7 mouse cellular contexts compared by ENCODE assay signal in genomic region chr5:100605828-100606229, GRCm38 (mm10). TPM values are rescaled to one million over a fixed set of nuclear protein-coding genes. Genes with fewer than 3 reads are reported as not detected.
DNase-seq lines count a peak whose midpoint lies in the region; ATAC-seq lines count a peak whose summit lies in the region.

No protein-coding gene starts in this region.

- 53% methylated on average over 9 of the region's 9 CpGs for WGBS in heart, embryonic 13.5 days

- no peaks in the 10 kb centered on the region for H3K9me3 ChIP-seq in heart, embryonic 13.5 days

- no peak overlapping the region for H3K4me3 ChIP-seq in heart, embryonic 13.5 days

- DNase-seq in urinary bladder, postnatal 14 days (ENCODE audit: low spot score) = peak; percentile 47
- DNase-seq in urinary bladder, adult 2 months (ENCODE audit: low spot score) = no peak
- peak; percentile 44 to 53 for DNase-seq in kidney, postnatal 36 days
- peak; percentile 35 for DNase-seq in testis, postnatal 14 days (ENCODE audit: low spot score)
- no peak for DNase-seq in left cerebral cortex, adult 11 months (ENCODE audit: low spot score)
- DNase-seq in left cerebral cortex, adult 9 months (ENCODE audit: low spot score in 2 of 2) = no peak

- no peaks in the 10 kb centered on the region for H3K27me3 ChIP-seq in heart, embryonic 13.5 days (replicated peaks)

- H3K36me3 ChIP-seq in heart, embryonic 13.5 days = no peaks in the 10 kb centered on the region

- ATAC-seq in heart, embryonic 13.5 days (ENCODE audit: extremely low read depth, insufficient number of reproducible peaks, low FRiP score, low TSS enrichment) = no peak

- H3K4me2 ChIP-seq in heart, embryonic 13.5 days = peak overlapping the region; percentile 38

- peaks cover 11% of the 10 kb centered on the region for H3K4me1 ChIP-seq in heart, embryonic 13.5 days

- H3K9ac ChIP-seq in heart, embryonic 13.5 days = no peak overlapping the region

- H3K27ac ChIP-seq in heart, embryonic 13.5 days (replicated peaks) = peak overlapping the region; percentile 15; the same call in 1 of the 2 replicates

RNA-seq across cellular contexts. Expression of gene Plac8, which starts 33.8 kb away (rescaled TPM):
- polyA plus RNA-seq in urinary bladder, adult 2 months (2012; rRNA removed) = 117 and 123 TPM in 2 replicates
- 5.7 and 5.8 TPM in 2 replicates for polyA plus RNA-seq in heart, embryonic 13.5 days (2015; fragmentation: Nextera tagmentation; extraction: Ambion mirVana)

Comparison
In these comparisons a context has a peak if more than half of its experiments do, and no peak if none do; other contexts are left out.
1. DNase-seq: peak in urinary bladder, postnatal 14 days (single experiment), kidney, postnatal 36 days (2 of 2) and testis, postnatal 14 days (single experiment); none in urinary bladder, adult 2 months (single experiment), left cerebral cortex, adult 11 months (single experiment) and left cerebral cortex, adult 9 months (0 of 2).
2. RNA of gene Plac8, which starts 33.8 kb away (polyA plus RNA-seq): 117 to 123 TPM in urinary bladder, adult 2 months; 5.7 to 5.8 TPM in heart, embryonic 13.5 days; every median in the first group is over 10 times any median in the second.